Mouse (Mus musculus) heart, embryonic 14.5 days (tissue): Measurements from ENCODE around the gene Eif4enif1. TPM values are rescaled to one million over a fixed set of nuclear protein-coding genes. Genes with fewer than 3 reads are reported as not detected.

Experiments
- ATAC-seq: fragments of 200-750 bp; cut with Nextera tagmentation; 2 replicates; pipeline ENCODE4 v1.8.0; 2017; ENCODE audit warnings: low read depth, moderate TSS enrichment; ENCODE audit not compliant: insufficient number of reproducible peaks, insufficient read depth, low FRiP score
- H3K27ac ChIP-seq, 2 experiments: fragments of 200-500 bp in 1 of 2; fragments of 300-500 bp in 1 of 2; sonication (generic) in 1 of 2; replicated peaks in 1 of 2; 2 replicates each; pipeline ENCODE4 v1.5.1; 2012 to 2014; ENCODE audit warnings: low read depth in 2 of 2, low read length in 2 of 2, control low read depth in 1 of 2, mild to moderate bottlenecking in 1 of 2, mixed read lengths in 1 of 2; ENCODE audit not compliant: control insufficient read depth in 1 of 2, insufficient read depth in 1 of 2
- H3K27me3 ChIP-seq: fragments of 300-500 bp; sonication (generic); 2 replicates; pipeline ENCODE4 v1.6.1; 2014; ENCODE audit warnings: mild to moderate bottlenecking, low read length, control low read depth; ENCODE audit not compliant: control insufficient read depth, insufficient read depth
- H3K36me3 ChIP-seq: fragments of 300-500 bp; sonication (generic); 2 replicates; pipeline ENCODE4 v1.6.1; 2014; ENCODE audit warnings: mild to moderate bottlenecking, control low read depth, low read length, mixed read lengths; ENCODE audit not compliant: control insufficient read depth, insufficient read depth
- H3K4me1 ChIP-seq, 2 experiments: fragments of 200-500 bp in 1 of 2; fragments of 300-500 bp in 1 of 2; sonication (generic) in 1 of 2; 2 replicates each; pipeline ENCODE4 v1.6.1; 2012 to 2014; ENCODE audit warnings: low read length in 2 of 2, control low read depth in 1 of 2, mixed read lengths in 1 of 2; ENCODE audit not compliant: control insufficient read depth in 2 of 2, insufficient read depth in 2 of 2
- H3K4me2 ChIP-seq: fragments of 300-500 bp; sonication (generic); 2 replicates; pipeline ENCODE4 v1.6.1; 2014; ENCODE audit warnings: mild to moderate bottlenecking, low read length
- H3K4me3 ChIP-seq, 2 experiments: fragments of 200-500 bp in 1 of 2; fragments of 300-500 bp in 1 of 2; sonication (generic) in 1 of 2; 2 replicates each; pipeline ENCODE4 v1.5.1; 2012 to 2014; ENCODE audit warnings: low read length in 2 of 2, mild to moderate bottlenecking in 2 of 2, control low read depth in 1 of 2, low read depth in 1 of 2, moderate library complexity in 1 of 2; ENCODE audit not compliant: control insufficient read depth in 1 of 2, insufficient read depth in 1 of 2
- H3K9ac ChIP-seq: fragments of 300-500 bp; sonication (generic); 2 replicates; pipeline ENCODE4 v1.6.1; 2014; ENCODE audit warnings: mild to moderate bottlenecking, low read length
- H3K9me3 ChIP-seq: fragments of 300-500 bp; sonication (generic); 2 replicates; pipeline ENCODE4 v1.6.1; 2016; ENCODE audit warnings: low read length, control low read depth; ENCODE audit not compliant: control insufficient read depth
- whole genome bisulfite sequencing: fragments of 180-500 bp; shearing (Covaris S2); extraction: QIAGEN DNeasy Blood & Tissue Kit; methylation state at CpG from one replicate; pipeline ENCODE4 v1.1.7; 2014; 5-methylcytosine and 5-hydroxymethylcytosine counted together
- polyA plus RNA-seq: library from polyadenylated mRNA; unstranded; fragments of >200 nt; fragmentation: Nextera tagmentation; extraction: Ambion mirVana; gene quantifications from 2 replicates; pipeline ENCODE4 v1.2.1, GENCODE M21; 2014

Eif4enif1 gene
- polyA plus RNA-seq, 1 experiment from 2014 or later: 45.1 TPM

GRCm38 (mm10) chr11:3292711-3293249, 90.6 kb downstream of the Eif4enif1 start:
- peak overlapping the region; percentile 67 to 74 for H3K4me3 ChIP-seq
- H3K4me2 ChIP-seq: peak overlapping the region; percentile 83
- H3K9ac ChIP-seq: peak overlapping the region; percentile 98
- H3K27me3 ChIP-seq: no peaks in the 10 kb centered on the region
- no peak for ATAC-seq
- under 1% methylated on average over 8 of the region's 8 CpGs for WGBS
- H3K36me3 ChIP-seq: peaks cover 50% of the 10 kb centered on the region
- peak overlapping the region; percentile 69 to 100; a peak in 3 of 4 replicates for H3K27ac ChIP-seq
- peaks cover 19 to 38% of the 10 kb centered on the region in 2 experiments for H3K4me1 ChIP-seq
- H3K9me3 ChIP-seq: no peaks in the 10 kb centered on the region

- H3K36me3 ChIP-seq: peaks cover 56% of the 10 kb centered on the region
Observed at GRCm38 (mm10) chr11:3293361-3293760, 91.2 kb downstream of the Eif4enif1 start.

More at GRCm38 (mm10) chr11:3293361-3293760, 91.2 kb downstream of the Eif4enif1 start:
- Histone ChIP-seq H3K27me3 (no peaks in the 10 kb centered on the region), H3K9ac (peak overlapping the region; percentile 98), H3K4me2 (peak overlapping the region; percentile 83), H3K9me3 (no peaks in the 10 kb centered on the region), H3K4me1 (peaks cover 19 to 38% of the 10 kb centered on the region in 2 experiments), H3K27ac (no peak overlapping the region), H3K4me3 (peak overlapping the region in 1 of 2 experiments; percentile 67; a peak in 2 of 4 replicates)
- ATAC-seq: no peak
- 68% methylated on average over 4 of the region's 4 CpGs for WGBS

Other genes starting within 250 kb of the Eif4enif1 start
- gene Sfi1, start 8.9 kb upstream of the Eif4enif1 start, polyA plus RNA-seq: 8.8 and 9.2 TPM in 2 replicates
- 150 and 155 TPM in 2 replicates for gene Drg1, start 64.0 kb downstream of the Eif4enif1 start, polyA plus RNA-seq
- gene Patz1, start 86.5 kb downstream of the Eif4enif1 start, polyA plus RNA-seq: 23.7 and 26.2 TPM in 2 replicates
- gene Pik3ip1, start 128.0 kb downstream of the Eif4enif1 start, polyA plus RNA-seq: 32.2 TPM in 2 replicates
- gene Limk2, start 206.8 kb downstream of the Eif4enif1 start, polyA plus RNA-seq: 58.1 and 60.3 TPM in 2 replicates
- gene Rnf185, start 250.0 kb downstream of the Eif4enif1 start, polyA plus RNA-seq: 31.3 and 32.5 TPM in 2 replicates